Mouse (Mus musculus): Measurements from ENCODE around the gene Asb13. TPM values are rescaled to one million over a fixed set of nuclear protein-coding genes. Genes with fewer than 3 reads are reported as not detected.

The Asb13 gene
- polyA plus RNA-seq, 1 experiment from 2014 or later: 6.0 TPM

GRCm38 (mm10) chr13:3628102-3628501, 5.7 kb upstream of the Asb13 start:
- H3K4me1 ChIP-seq (ENCODE audit: control insufficient read depth, insufficient read depth, low read length): no peaks in the 10 kb centered on the region
- no peak for DNase-seq (ENCODE audit: low spot score)
- no peak overlapping the region for H3K4me2 ChIP-seq (ENCODE audit: low read length)
- no peak overlapping the region for H3K4me3 ChIP-seq (ENCODE audit: low read depth, low read length)
- no peaks in the 10 kb centered on the region for H3K36me3 ChIP-seq (ENCODE audit: control insufficient read depth, insufficient read depth, low read length)
- no peak overlapping the region for H3K9ac ChIP-seq (ENCODE audit: low read length)
- no peak overlapping the region for H3K27ac ChIP-seq (ENCODE audit: low read depth, low read length)
- H3K27me3 ChIP-seq (replicated peaks; ENCODE audit: control insufficient read depth, insufficient read depth, low read length): no peaks in the 10 kb centered on the region
- no peak for ATAC-seq
- no peaks in the 10 kb centered on the region for H3K9me3 ChIP-seq (replicated peaks; ENCODE audit: control insufficient read depth, low read length)
- 30% methylated on average over 3 of the region's 3 CpGs for WGBS

- Histone ChIP-seq H3K4me3 (ENCODE audit: low read depth, low read length) (no peak overlapping the region), H3K36me3 (ENCODE audit: control insufficient read depth, insufficient read depth, low read length) (no peaks in the 10 kb centered on the region), H3K4me1 (ENCODE audit: control insufficient read depth, insufficient read depth, low read length) (peaks cover 3% of the 10 kb centered on the region; the same call in 1 of the 2 replicates), H3K27me3 (replicated peaks; ENCODE audit: control insufficient read depth, insufficient read depth, low read length) (no peaks in the 10 kb centered on the region), H3K9ac (ENCODE audit: low read length) (no peak overlapping the region), H3K4me2 (ENCODE audit: low read length) (no peak overlapping the region), H3K27ac (ENCODE audit: low read depth, low read length) (no peak overlapping the region), H3K9me3 (replicated peaks; ENCODE audit: control insufficient read depth, low read length) (no peaks in the 10 kb centered on the region)
- 87% methylated on average over 9 of the region's 9 CpGs for WGBS
- no peak for ATAC-seq
- no peak for DNase-seq (ENCODE audit: low spot score)
These were observed 1.3 kb upstream of the Asb13 start for GRCm38 (mm10) chr13:3632551-3632950.

GRCm38 (mm10) chr13:3633131-3633530, 701 bp upstream of the Asb13 start:
- 40% methylated on average over 6 of the region's 6 CpGs for WGBS
- H3K4me2 ChIP-seq (ENCODE audit: low read length): no peak overlapping the region

GRCm38 (mm10) chr13:3635076-3635475, 1.2 kb downstream of the Asb13 start:
- no peaks in the 10 kb centered on the region for H3K9me3 ChIP-seq (replicated peaks; ENCODE audit: control insufficient read depth, low read length)
- H3K9ac ChIP-seq (ENCODE audit: low read length): no peak overlapping the region
- no peak overlapping the region for H3K27ac ChIP-seq (ENCODE audit: low read depth, low read length)
- no peak for ATAC-seq
- no peak overlapping the region for H3K4me3 ChIP-seq (ENCODE audit: low read depth, low read length)
- no peaks in the 10 kb centered on the region for H3K27me3 ChIP-seq (replicated peaks; ENCODE audit: control insufficient read depth, insufficient read depth, low read length)
- H3K4me2 ChIP-seq (ENCODE audit: low read length): no peak overlapping the region
- 92% methylated on average over 3 of the region's 3 CpGs for WGBS
- peaks cover 3% of the 10 kb centered on the region; the same call in 1 of the 2 replicates for H3K4me1 ChIP-seq (ENCODE audit: control insufficient read depth, insufficient read depth, low read length)
- H3K36me3 ChIP-seq (ENCODE audit: control insufficient read depth, insufficient read depth, low read length): no peaks in the 10 kb centered on the region
- no peak for DNase-seq (ENCODE audit: low spot score)

More at GRCm38 (mm10) chr13:3633131-3633530, 701 bp upstream of the Asb13 start:
- no peak overlapping the region for H3K4me3 ChIP-seq (ENCODE audit: low read depth, low read length)
- H3K9ac ChIP-seq (ENCODE audit: low read length): no peak overlapping the region
- H3K27ac ChIP-seq (ENCODE audit: low read depth, low read length): no peak overlapping the region
- H3K36me3 ChIP-seq (ENCODE audit: control insufficient read depth, insufficient read depth, low read length): no peaks in the 10 kb centered on the region
- no peaks in the 10 kb centered on the region for H3K27me3 ChIP-seq (replicated peaks; ENCODE audit: control insufficient read depth, insufficient read depth, low read length)
- DNase-seq (ENCODE audit: low spot score) (no peak), ATAC-seq (no peak)
- no peaks in the 10 kb centered on the region for H3K9me3 ChIP-seq (replicated peaks; ENCODE audit: control insufficient read depth, low read length)
- H3K4me1 ChIP-seq (ENCODE audit: control insufficient read depth, insufficient read depth, low read length): peaks cover 3% of the 10 kb centered on the region; the same call in 1 of the 2 replicates

- Histone ChIP-seq H3K27ac (ENCODE audit: low read depth, low read length) (no peak overlapping the region), H3K27me3 (replicated peaks; ENCODE audit: control insufficient read depth, insufficient read depth, low read length) (no peaks in the 10 kb centered on the region), H3K4me1 (ENCODE audit: control insufficient read depth, insufficient read depth, low read length) (peaks cover 3% of the 10 kb centered on the region; the same call in 1 of the 2 replicates), H3K9ac (ENCODE audit: low read length) (no peak overlapping the region), H3K36me3 (ENCODE audit: control insufficient read depth, insufficient read depth, low read length) (no peaks in the 10 kb centered on the region), H3K4me3 (ENCODE audit: low read depth, low read length) (no peak overlapping the region), H3K4me2 (ENCODE audit: low read length) (no peak overlapping the region), H3K9me3 (replicated peaks; ENCODE audit: control insufficient read depth, low read length) (no peaks in the 10 kb centered on the region)
- ATAC-seq (no peak), DNase-seq (ENCODE audit: low spot score) (no peak)
- WGBS: 67% methylated on average over 11 of the region's 11 CpGs
These were observed 3.0 kb downstream of the Asb13 start for GRCm38 (mm10) chr13:3636797-3637196.

- no peaks in the 10 kb centered on the region for H3K4me1 ChIP-seq (ENCODE audit: control insufficient read depth, insufficient read depth, low read length)
- H3K9ac ChIP-seq (ENCODE audit: low read length): no peak overlapping the region
- 82% methylated on average over 9 of the region's 9 CpGs for WGBS
- ATAC-seq: peak; percentile 40; the same call in 1 of the 2 replicates
- H3K4me2 ChIP-seq (ENCODE audit: low read length): no peak overlapping the region
- no peak for DNase-seq (ENCODE audit: low spot score)
- H3K9me3 ChIP-seq (replicated peaks; ENCODE audit: control insufficient read depth, low read length): no peaks in the 10 kb centered on the region
- no peaks in the 10 kb centered on the region for H3K27me3 ChIP-seq (replicated peaks; ENCODE audit: control insufficient read depth, insufficient read depth, low read length)
- no peak overlapping the region for H3K27ac ChIP-seq (ENCODE audit: low read depth, low read length)
- 0 out of 2 replicates have a peak, but pooled peaks cover 7% of the 10 kb centered on the region for H3K36me3 ChIP-seq (ENCODE audit: control insufficient read depth, insufficient read depth, low read length)
- H3K4me3 ChIP-seq (ENCODE audit: low read depth, low read length): no peak overlapping the region
These were observed 8.2 kb downstream of the Asb13 start for GRCm38 (mm10) chr13:3642049-3642448.

- no peak overlapping the region for H3K27ac ChIP-seq (ENCODE audit: low read depth, low read length)
- 0 out of 2 replicates have a peak, but pooled peaks cover 7% of the 10 kb centered on the region for H3K36me3 ChIP-seq (ENCODE audit: control insufficient read depth, insufficient read depth, low read length)
- H3K4me3 ChIP-seq (ENCODE audit: low read depth, low read length): no peak overlapping the region
- no peaks in the 10 kb centered on the region for H3K27me3 ChIP-seq (replicated peaks; ENCODE audit: control insufficient read depth, insufficient read depth, low read length)
- no peaks in the 10 kb centered on the region for H3K9me3 ChIP-seq (replicated peaks; ENCODE audit: control insufficient read depth, low read length)
- H3K4me1 ChIP-seq (ENCODE audit: control insufficient read depth, insufficient read depth, low read length): no peaks in the 10 kb centered on the region
- ATAC-seq (no peak), DNase-seq (ENCODE audit: low spot score) (no peak)
- H3K9ac ChIP-seq (ENCODE audit: low read length): no peak overlapping the region
- 88% methylated on average over 5 of the region's 5 CpGs for WGBS
- H3K4me2 ChIP-seq (ENCODE audit: low read length): no peak overlapping the region
These were observed 8.7 kb downstream of the Asb13 start for GRCm38 (mm10) chr13:3642538-3642937.

GRCm38 (mm10) chr13:3644871-3645270, 11.0 kb downstream of the Asb13 start:
- ATAC-seq: no peak
- 94% methylated on average over 5 of the region's 5 CpGs for WGBS
- Histone ChIP-seq H3K4me2 (ENCODE audit: low read length) (no peak overlapping the region), H3K9ac (ENCODE audit: low read length) (no peak overlapping the region), H3K4me3 (ENCODE audit: low read depth, low read length) (no peak overlapping the region), H3K27me3 (replicated peaks; ENCODE audit: control insufficient read depth, insufficient read depth, low read length) (no peaks in the 10 kb centered on the region), H3K4me1 (ENCODE audit: control insufficient read depth, insufficient read depth, low read length) (no peaks in the 10 kb centered on the region), H3K9me3 (replicated peaks; ENCODE audit: control insufficient read depth, low read length) (no peaks in the 10 kb centered on the region), H3K36me3 (ENCODE audit: control insufficient read depth, insufficient read depth, low read length) (peaks cover 15% of the 10 kb centered on the region), H3K27ac (ENCODE audit: low read depth, low read length) (no peak overlapping the region)
- no peak for DNase-seq (ENCODE audit: low spot score)

- no peak overlapping the region for H3K4me3 ChIP-seq (ENCODE audit: low read depth, low read length)
- H3K36me3 ChIP-seq (ENCODE audit: control insufficient read depth, insufficient read depth, low read length): peaks cover 25% of the 10 kb centered on the region
- DNase-seq (ENCODE audit: low spot score) (no peak), ATAC-seq (no peak)
- no peaks in the 10 kb centered on the region for H3K4me1 ChIP-seq (ENCODE audit: control insufficient read depth, insufficient read depth, low read length)
- H3K4me2 ChIP-seq (ENCODE audit: low read length): no peak overlapping the region
- no peak overlapping the region for H3K9ac ChIP-seq (ENCODE audit: low read length)
- no peak overlapping the region for H3K27ac ChIP-seq (ENCODE audit: low read depth, low read length)
- no peaks in the 10 kb centered on the region for H3K27me3 ChIP-seq (replicated peaks; ENCODE audit: control insufficient read depth, insufficient read depth, low read length)
- 89% methylated on average over 3 of the region's 3 CpGs for WGBS
- no peaks in the 10 kb centered on the region for H3K9me3 ChIP-seq (replicated peaks; ENCODE audit: control insufficient read depth, low read length)
These were observed 12.1 kb downstream of the Asb13 start for GRCm38 (mm10) chr13:3645919-3646318.

Measured in forebrain, embryonic 14.5 days (tissue).